Mouse (Mus musculus) granulocyte monocyte progenitor cell, adult 5-6 weeks (primary cell): ENCODE results near the gene Gm10037. TPM values are rescaled to one million over a fixed set of nuclear protein-coding genes. Genes with fewer than 3 reads are reported as not detected.
"Not testable (repeated sequence)": the region's sequence is repeated elsewhere in the genome, so short reads cannot be mapped to it uniquely, and the experiment has no call there.

ENCODE experiments used
- ATAC-seq: replicated peaks from 2 replicates; pipeline ENCODE4 v1.8.0; 2016; ENCODE audit warnings: mild to moderate bottlenecking, moderate TSS enrichment, inconsistent platforms; ENCODE audit not compliant: poor library complexity, severe bottlenecking
- total RNA-seq, 2 experiments: library from RNA; stranded (forward) in 1 of 2; stranded (reverse) in 1 of 2; fragments of 200-712, 200-1000 nt in 1 of 2; fragments of >200 nt in 1 of 2; fragmentation: Nextera tagmentation in 1 of 2; gene quantifications; 2 replicates each; pipeline ENCODE4 v1.2.3; 2014 to 2017

Gene Gm10037
- total RNA-seq (2014; fragmentation: Nextera tagmentation) (1.6 TPM in 1 of 2 replicates, not detected in the other), total RNA-seq (2017) (1.0 TPM in 1 of 2 replicates, not detected in the other)

GRCm38 (mm10) chr13:67830911-67831336 is at the start of gene Gm10037:
Gm10037 (plus strand) TSS chr13:67831106.
- peak; percentile 95 for ATAC-seq

GRCm38 (mm10) chr13:67791921-67792455 is 38.9 kb upstream of the Gm10037 start:
- ATAC-seq = no peak

- ATAC-seq = no peak
Observed at GRCm38 (mm10) chr13:67798618-67799017, 32.3 kb upstream of the Gm10037 start.

- not testable (repeated sequence) for ATAC-seq
Observed at GRCm38 (mm10) chr13:67799151-67799550, 31.8 kb upstream of the Gm10037 start.

- ATAC-seq = no peak
Observed at GRCm38 (mm10) chr13:67811651-67812210, 19.2 kb upstream of the Gm10037 start.

- ATAC-seq = no peak
Observed at GRCm38 (mm10) chr13:67812961-67813709, 17.8 kb upstream of the Gm10037 start.

- peak; percentile 92 for ATAC-seq
Observed at GRCm38 (mm10) chr13:67813710-67814660, 16.9 kb upstream of the Gm10037 start, which contains the start of gene Zfp273. Zfp273 (plus strand) TSS chr13:67813740.

GRCm38 (mm10) chr13:67818636-67819035 is 12.3 kb upstream of the Gm10037 start:
- no peak for ATAC-seq

- ATAC-seq = not testable (repeated sequence)
Observed at GRCm38 (mm10) chr13:67833137-67833536, 2.2 kb downstream of the Gm10037 start.

- ATAC-seq = no peak; the same call in 1 of the 2 replicates
Observed at GRCm38 (mm10) chr13:67843775-67844118, 12.8 kb downstream of the Gm10037 start.

- ATAC-seq = peak; percentile 100
Observed at GRCm38 (mm10) chr13:67844119-67844852, 13.4 kb downstream of the Gm10037 start.

- no peak for ATAC-seq
Observed at GRCm38 (mm10) chr13:67844853-67845194, 13.9 kb downstream of the Gm10037 start.

GRCm38 (mm10) chr13:67850361-67850760 is 19.5 kb downstream of the Gm10037 start:
- no peak for ATAC-seq

GRCm38 (mm10) chr13:67853130-67853529 is 22.2 kb downstream of the Gm10037 start:
- ATAC-seq = no peak

GRCm38 (mm10) chr13:67853983-67854382 is 23.1 kb downstream of the Gm10037 start:
- ATAC-seq = no peak

- ATAC-seq = no peak
Observed at GRCm38 (mm10) chr13:67857317-67857716, 26.4 kb downstream of the Gm10037 start.

- ATAC-seq = no peak
Observed at GRCm38 (mm10) chr13:67862508-67862907, 31.6 kb downstream of the Gm10037 start.

GRCm38 (mm10) chr13:67863026-67863425 is 32.1 kb downstream of the Gm10037 start, which contains the start of gene BC048507:
BC048507 (plus strand) TSS chr13:67863326.
- ATAC-seq = no peak

GRCm38 (mm10) chr13:67864764-67865350 is 34.0 kb downstream of the Gm10037 start:
- no peak for ATAC-seq
